ENCODE assay signal across 8 mouse cellular contexts in genomic region chr10:46011916-46012596, GRCm38 (mm10).
A peak's percentile ranks its signal among the peaks of the same experiment; 100 is the strongest.
DNase-seq lines count a peak whose midpoint lies in the region; ATAC-seq and TF ChIP-seq lines count a peak whose summit lies in the region.
"Had no signal": no experiment of that assay in that cellular context is flagged by ENCODE, and none has a peak within 500 bp of the region (broad histone marks: within the 10 kb centered on the region; RNA-seq: fewer than 3 reads in every experiment).

No protein-coding gene starts in this region.

- no peak overlapping the region; the same call in 1 of the 2 replicates for H3K27ac ChIP-seq in ES-E14 (ENCODE audit: insufficient read depth, low read depth, low read length, poor library complexity, severe bottlenecking)
- H3K27ac ChIP-seq in hindbrain, embryonic 11.5 days (ENCODE audit: low read depth, low read length) = no peak overlapping the region
- H3K27ac ChIP-seq in layer of hippocampus, adult 2 months = peak overlapping the region; percentile 57
- H3K27ac ChIP-seq: liver, embryonic 13.5 days had no signal

- in situ Hi-C loops in ES-E14 (cut with MboI; ENCODE audit: low sequenced_read_pairs in 2 of 2, unreplicated experiment in 2 of 2) = no loop called here

- no peak overlapping the region for H3K4me3 ChIP-seq in ES-E14 (ENCODE audit: insufficient read depth in 1 of 2, low read depth in 1 of 2, low read length in 2 of 2, poor library complexity in 1 of 2, severe bottlenecking in 1 of 2)
- no peak overlapping the region for H3K4me3 ChIP-seq in hindbrain, embryonic 11.5 days (ENCODE audit: low read depth, low read length)
- peak overlapping the region; percentile 43 for H3K4me3 ChIP-seq in layer of hippocampus, adult 2 months
- H3K4me3 ChIP-seq: liver, embryonic 13.5 days had no signal

- DNase-seq in ES-E14 (ENCODE audit: low read depth, low spot score) (peak; percentile 34), adipocyte (ENCODE audit: low spot score) (peak; percentile 52)
- peak; percentile 83 for DNase-seq in embryo, embryonic 11 days
- peak; percentile 73 for DNase-seq in hindbrain, embryonic 11.5 days (ENCODE audit: low spot score)
- DNase-seq in layer of hippocampus, adult 2 months (ENCODE audit: low spot score in 2 of 2) = peak; percentile 65 to 68
- DNase-seq in lung, postnatal 14 days = peak; percentile 2
- DNase-seq in right cerebral cortex, adult 18-20 months = peak; percentile 72
- DNase-seq: liver, embryonic 13.5 days had no signal

- H3K4me2 ChIP-seq in hindbrain, embryonic 11.5 days (replicated peaks; ENCODE audit: low read depth, low read length) = no peak overlapping the region
- H3K4me2 ChIP-seq: liver, embryonic 13.5 days had no signal

- H3K9me3 ChIP-seq in ES-E14 (ENCODE audit: control insufficient read depth, insufficient read depth, low read depth, low read length) = no peaks in the 10 kb centered on the region
- no peaks in the 10 kb centered on the region for H3K9me3 ChIP-seq in hindbrain, embryonic 11.5 days (ENCODE audit: control insufficient read depth, low read length)
- H3K9me3 ChIP-seq: liver, embryonic 13.5 days had no signal

- H3K27me3 ChIP-seq in hindbrain, embryonic 11.5 days (ENCODE audit: control insufficient read depth, insufficient read depth, low read length) = no peaks in the 10 kb centered on the region
- H3K27me3 ChIP-seq: liver, embryonic 13.5 days had no signal

- H3K4me1 ChIP-seq in ES-E14 (ENCODE audit: control insufficient read depth in 2 of 2, insufficient read depth in 2 of 2, low read length in 2 of 2, poor library complexity in 1 of 2) = no peaks in the 10 kb centered on the region
- H3K4me1 ChIP-seq in hindbrain, embryonic 11.5 days (replicated peaks; ENCODE audit: control insufficient read depth, insufficient read depth, low read length) = no peaks in the 10 kb centered on the region
- H3K4me1 ChIP-seq: liver, embryonic 13.5 days had no signal

- 26% methylated on average over 12 of the region's 12 CpGs for WGBS in hindbrain, embryonic 11.5 days

- H3K9ac ChIP-seq in ES-E14 (ENCODE audit: insufficient read depth, low read depth, low read length, poor library complexity, severe bottlenecking) = no peak overlapping the region
- H3K9ac ChIP-seq in hindbrain, embryonic 11.5 days (ENCODE audit: low read depth, low read length) = no peak overlapping the region
- H3K9ac ChIP-seq: liver, embryonic 13.5 days had no signal

- H3K36me3 ChIP-seq in ES-E14 (ENCODE audit: control insufficient read depth, insufficient read depth, low read length, poor library complexity, severe bottlenecking) = no peaks in the 10 kb centered on the region
- H3K36me3 ChIP-seq in hindbrain, embryonic 11.5 days (ENCODE audit: control insufficient read depth, insufficient read depth, low read length) = no peaks in the 10 kb centered on the region
- H3K36me3 ChIP-seq: liver, embryonic 13.5 days had no signal

- TF ChIP-seq CTCF in layer of hippocampus, adult 2 months (conservative IDR thresholded peaks at IDR 0.05) = peak; percentile 98

- ATAC-seq in hindbrain, embryonic 11.5 days (ENCODE audit: low FRiP score) = peak; percentile 91

TF ChIP-seq in ES-E14, 5 proteins besides CTCF, POLR2A, EP300 and RAD21:
- TF ChIP-seq ZC3H11A (IDR thresholded peaks at IDR 0.05; ENCODE audit: borderline replicate concordance, low read depth, low read length) (peak; percentile 77), ZNF384 (IDR thresholded peaks at IDR 0.05; ENCODE audit: low read depth, low read length) (no peak)

Comparison
In these comparisons a context has a peak if more than half of its experiments do, and no peak if none do; other contexts are left out.
1. DNase-seq: peak in every context shown above with its lines; median percentile 83 in embryo, embryonic 11 days; 73 in hindbrain, embryonic 11.5 days; 72 in right cerebral cortex, adult 18-20 months; 66 in layer of hippocampus, adult 2 months; 52 in adipocyte; 34 in ES-E14; 2 in lung, postnatal 14 days.